Mouse (Mus musculus) liver, embryonic 13.5 days (tissue): Measurements from ENCODE around the gene Tmem231. TPM values are rescaled to one million over a fixed set of nuclear protein-coding genes. Genes with fewer than 3 reads are reported as not detected.

Source experiments
- ATAC-seq: fragments of 200-750 bp; cut with Nextera tagmentation; 2 replicates; pipeline ENCODE4 v1.8.0; 2017; ENCODE audit warnings: low read depth, mild to moderate bottlenecking, moderate number of reproducible peaks, moderate library complexity
- DNase-seq: peaks from one replicate; pipeline ENCODE4 v3.0.0; 2022
- H3K27ac ChIP-seq: fragments of 300-500 bp; sonication (generic); 2 replicates; pipeline ENCODE4 v1.5.1; 2015; ENCODE audit warnings: moderate library complexity, mild to moderate bottlenecking, inconsistent platforms
- H3K27me3 ChIP-seq: fragments of 300-500 bp; sonication (generic); 2 replicates; pipeline ENCODE4 v1.6.1; 2015; ENCODE audit warnings: mild to moderate bottlenecking, inconsistent platforms
- H3K36me3 ChIP-seq: fragments of 300-500 bp; sonication (generic); 2 replicates; pipeline ENCODE4 v1.6.1; 2015; ENCODE audit warnings: mild to moderate bottlenecking, inconsistent platforms
- H3K4me1 ChIP-seq: fragments of 300-500 bp; sonication (generic); replicated peaks from 2 replicates; pipeline ENCODE4 v1.6.1; 2015; ENCODE audit warnings: inconsistent platforms
- H3K4me2 ChIP-seq: fragments of 300-500 bp; sonication (generic); 2 replicates; pipeline ENCODE4 v1.6.1; 2015; ENCODE audit warnings: inconsistent platforms, mild to moderate bottlenecking, moderate library complexity
- H3K4me3 ChIP-seq: fragments of 300-500 bp; sonication (generic); replicated peaks from 2 replicates; pipeline ENCODE4 v1.5.1; 2015; ENCODE audit warnings: mild to moderate bottlenecking, inconsistent platforms
- H3K9ac ChIP-seq: fragments of 300-500 bp; sonication (generic); 2 replicates; pipeline ENCODE4 v1.6.1; 2015; ENCODE audit warnings: mild to moderate bottlenecking, inconsistent platforms
- H3K9me3 ChIP-seq: fragments of 300-500 bp; sonication (generic); replicated peaks from 2 replicates; pipeline ENCODE4 v1.6.1; 2016; ENCODE audit warnings: inconsistent platforms
- WGBS: fragments of 180-500 bp; shearing (Covaris S2); methylation state at CpG from one replicate; pipeline ENCODE4 v1.1.7; 2015; ENCODE audit not compliant: insufficient replicate concordance; 5-methylcytosine and 5-hydroxymethylcytosine counted together
- polyA plus RNA-seq: library from polyadenylated mRNA; unstranded; fragments of >200 nt; fragmentation: Nextera tagmentation; extraction: Ambion mirVana; gene quantifications from 2 replicates; pipeline ENCODE4 v1.2.1, GENCODE M21; 2015

The Tmem231 gene
- polyA plus RNA-seq, 1 experiment from 2014 or later, result 2.1 TPM

DNA sequence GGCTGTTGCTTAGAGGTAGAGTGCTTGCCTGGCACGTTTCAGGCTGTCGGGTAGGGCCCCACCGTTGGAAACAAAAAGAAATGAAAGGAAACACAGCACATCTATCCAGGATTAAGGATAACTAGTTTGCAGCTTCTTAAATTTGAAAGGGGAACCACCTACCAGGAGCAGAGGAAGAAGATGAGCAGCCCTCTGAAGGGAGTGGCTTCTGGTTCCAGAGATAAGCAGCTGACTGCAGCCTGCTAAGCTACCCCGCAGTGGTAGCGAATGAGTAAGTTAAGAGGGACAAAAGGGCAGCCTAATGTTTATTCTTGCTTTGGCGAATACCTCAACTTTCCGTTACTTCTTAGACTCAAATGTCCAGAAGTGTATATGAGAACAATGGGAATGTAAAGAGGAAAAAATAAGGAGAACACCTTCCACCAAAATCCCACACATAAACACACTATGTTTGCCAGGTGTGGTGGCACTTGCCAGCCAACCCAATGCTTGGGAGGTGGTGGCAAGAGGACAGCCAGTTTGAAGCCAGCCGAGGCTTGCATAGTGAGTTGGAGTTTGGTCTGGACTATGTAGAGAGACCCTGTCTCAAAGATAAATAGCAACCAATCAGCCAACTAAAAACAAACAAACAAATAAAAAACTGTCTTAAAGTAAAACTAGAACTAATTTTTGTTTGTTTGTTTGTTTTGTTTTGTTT, 3.9 kb downstream of the Tmem231 start:
- peak; percentile 88 for ATAC-seq
- H3K4me3 ChIP-seq, result peak overlapping the region; percentile 30; the same call in 1 of the 2 replicates

DNA sequence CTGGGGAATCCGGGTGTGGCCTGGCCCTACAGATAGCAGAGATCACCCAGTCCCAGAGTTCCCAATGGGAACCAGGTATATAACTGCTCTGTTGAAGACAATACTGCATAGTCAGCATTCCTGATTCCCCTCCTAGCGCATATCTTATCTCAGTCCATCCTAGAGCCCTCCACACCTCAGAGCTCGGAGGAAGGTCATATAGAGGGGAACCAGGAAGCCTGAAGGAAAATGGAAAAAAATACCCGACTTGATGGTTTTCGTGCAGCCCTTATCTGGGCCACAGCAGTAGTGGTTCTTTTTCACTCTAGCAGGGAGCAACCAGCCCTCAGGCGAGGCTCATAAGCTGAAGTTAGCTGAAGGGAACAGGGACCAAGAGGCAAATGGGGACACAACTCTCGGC, 8.7 kb downstream of the Tmem231 start:
- Histone ChIP-seq H3K9ac (peak overlapping the region; percentile 27; the same call in 1 of the 2 replicates), H3K4me1 (peaks cover 41% of the 10 kb centered on the region), H3K27ac (peak overlapping the region; percentile 78), H3K27me3 (no peaks in the 10 kb centered on the region), H3K4me2 (peak overlapping the region; percentile 6; the same call in 1 of the 2 replicates), H3K4me3 (no peak overlapping the region), H3K9me3 (no peaks in the 10 kb centered on the region), H3K36me3 (no peaks in the 10 kb centered on the region)
- no peak for DNase-seq
- 26% methylated on average over 7 of the region's 7 CpGs for WGBS
- ATAC-seq, result peak; percentile 1; the same call in 1 of the 2 replicates

More for the DNA sequence above, 3.9 kb downstream of the Tmem231 start:
- Histone ChIP-seq H3K9me3 (no peaks in the 10 kb centered on the region), H3K4me1 (peaks cover 73% of the 10 kb centered on the region), H3K27ac (peak overlapping the region; percentile 96), H3K4me2 (peak overlapping the region; percentile 62), H3K9ac (peak overlapping the region; percentile 62), H3K27me3 (no peaks in the 10 kb centered on the region), H3K36me3 (no peaks in the 10 kb centered on the region)
- peak; percentile 70 for DNase-seq
- 15% methylated on average over 8 of the region's 8 CpGs for WGBS

DNA sequence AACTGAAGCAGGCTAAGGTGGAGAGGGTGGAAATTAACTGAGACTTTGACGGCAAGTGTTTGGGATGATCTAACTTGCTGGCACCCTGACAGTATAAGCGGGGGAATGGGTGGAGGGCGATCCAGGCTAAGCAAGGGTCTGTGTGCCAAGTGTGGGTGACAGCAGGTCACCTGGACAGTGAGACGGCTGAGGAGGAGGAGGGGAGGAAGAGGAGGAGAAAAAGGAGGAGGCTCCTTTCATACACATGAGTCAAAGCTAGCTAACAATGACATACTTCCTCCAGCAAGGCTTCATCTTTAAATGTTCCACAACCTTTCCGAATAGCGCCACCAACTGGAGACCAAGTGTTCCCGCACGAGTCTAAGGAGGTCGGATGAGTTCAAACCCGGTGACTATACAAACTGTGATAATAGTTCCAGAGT, 10.3 kb downstream of the Tmem231 start:
- ATAC-seq (peak; percentile 59), DNase-seq (peak; percentile 36)
- H3K4me3 ChIP-seq, result no peak overlapping the region
- H3K9ac ChIP-seq, result no peak overlapping the region
- peaks cover 28% of the 10 kb centered on the region for H3K4me1 ChIP-seq
- WGBS, result 27% methylated on average over 10 of the region's 10 CpGs
- H3K27me3 ChIP-seq, result no peaks in the 10 kb centered on the region
- no peaks in the 10 kb centered on the region for H3K9me3 ChIP-seq
- H3K27ac ChIP-seq, result no peak overlapping the region
- no peak overlapping the region for H3K4me2 ChIP-seq
- no peaks in the 10 kb centered on the region for H3K36me3 ChIP-seq

DNA sequence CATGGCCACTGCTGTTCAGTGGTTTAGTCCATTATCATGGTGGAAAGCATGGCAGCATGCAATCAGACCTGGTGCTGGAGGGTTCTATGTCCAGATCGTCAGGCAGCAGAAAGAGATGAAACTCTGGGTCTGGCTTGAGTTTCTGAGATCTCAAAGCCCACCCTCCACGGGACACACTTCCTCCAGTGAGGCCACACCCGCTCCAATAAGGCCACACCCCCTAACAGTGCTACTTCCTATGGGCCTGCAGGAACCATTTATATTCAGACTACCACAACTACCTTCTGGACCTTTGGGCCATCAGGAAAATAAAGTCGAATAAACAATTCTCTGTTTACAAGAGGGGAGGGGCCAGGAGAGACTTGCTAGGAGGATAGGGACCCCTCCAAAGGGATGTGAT, 12.7 kb downstream of the Tmem231 start:
- Histone ChIP-seq H3K36me3 (no peaks in the 10 kb centered on the region), H3K9me3 (no peaks in the 10 kb centered on the region), H3K27ac (no peak overlapping the region), H3K4me2 (no peak overlapping the region), H3K27me3 (no peaks in the 10 kb centered on the region), H3K9ac (no peak overlapping the region), H3K4me1 (peaks cover 20% of the 10 kb centered on the region), H3K4me3 (no peak overlapping the region)
- DNase-seq (no peak), ATAC-seq (no peak)
- 54% methylated on average over 4 of the region's 4 CpGs for WGBS

DNA sequence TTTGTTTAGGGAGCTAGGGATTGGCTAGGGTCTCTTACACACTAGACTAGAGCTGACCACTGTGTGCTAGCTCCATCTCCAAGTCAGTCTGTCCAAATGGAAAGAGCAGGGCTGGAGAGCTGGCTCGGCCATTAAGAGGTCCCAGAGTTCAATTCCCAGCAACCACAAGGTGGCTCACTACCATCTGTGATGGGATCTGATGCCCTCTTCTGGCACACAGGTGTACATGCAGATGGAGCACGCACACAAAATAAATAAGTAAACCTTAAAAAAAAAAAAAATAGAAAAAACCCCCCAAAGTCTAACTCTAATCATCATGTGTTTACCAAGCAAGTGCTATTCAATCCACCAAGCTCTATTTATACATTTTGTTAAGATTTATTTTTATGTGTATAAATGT, 14.0 kb downstream of the Tmem231 start:
- ATAC-seq (no peak), DNase-seq (no peak)
- Histone ChIP-seq H3K9me3 (no peaks in the 10 kb centered on the region), H3K4me2 (no peak overlapping the region), H3K9ac (no peak overlapping the region), H3K27ac (no peak overlapping the region), H3K4me3 (no peak overlapping the region), H3K4me1 (peaks cover 9% of the 10 kb centered on the region), H3K36me3 (no peaks in the 10 kb centered on the region), H3K27me3 (no peaks in the 10 kb centered on the region)
- WGBS, result 64% methylated on average over 2 of the region's 2 CpGs

DNA sequence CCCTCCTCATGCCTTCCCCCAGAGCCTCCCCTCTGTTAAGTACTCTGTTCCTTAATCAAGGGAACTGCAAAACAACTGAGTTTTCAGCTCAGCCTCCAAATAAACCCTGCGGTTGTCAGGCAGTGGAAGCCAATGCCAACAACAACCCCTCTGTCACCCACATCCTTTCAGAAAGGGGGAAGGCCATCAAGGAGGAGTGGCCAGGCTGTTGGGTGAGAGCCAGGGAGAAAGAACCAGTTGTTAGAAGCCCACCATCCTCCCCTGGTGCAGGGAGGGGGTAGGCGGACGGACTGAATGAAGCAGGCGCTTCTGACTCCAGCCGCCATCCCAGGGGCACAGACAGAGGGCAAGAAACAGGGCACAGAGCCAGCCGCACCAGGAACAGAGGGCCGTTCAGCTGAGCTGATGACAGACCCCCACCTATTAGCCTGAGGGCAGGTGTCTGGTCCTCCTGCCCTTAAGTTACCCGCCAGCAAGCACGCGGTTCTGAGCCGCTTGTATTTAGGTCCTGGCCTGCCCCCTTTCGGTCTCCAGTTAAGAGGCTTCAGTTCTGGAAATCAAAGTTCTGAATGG, 20.7 kb downstream of the Tmem231 start:
- no peaks in the 10 kb centered on the region for H3K36me3 ChIP-seq
- H3K4me3 ChIP-seq, result no peak overlapping the region
- no peaks in the 10 kb centered on the region for H3K9me3 ChIP-seq
- H3K9ac ChIP-seq, result no peak overlapping the region
- DNase-seq, result no peak
- no peaks in the 10 kb centered on the region for H3K4me1 ChIP-seq
- WGBS, result 59% methylated on average over 12 of the region's 12 CpGs
- H3K27ac ChIP-seq, result no peak overlapping the region
- peaks cover 54% of the 10 kb centered on the region for H3K27me3 ChIP-seq
- no peak overlapping the region for H3K4me2 ChIP-seq
- no peak for ATAC-seq

DNA sequence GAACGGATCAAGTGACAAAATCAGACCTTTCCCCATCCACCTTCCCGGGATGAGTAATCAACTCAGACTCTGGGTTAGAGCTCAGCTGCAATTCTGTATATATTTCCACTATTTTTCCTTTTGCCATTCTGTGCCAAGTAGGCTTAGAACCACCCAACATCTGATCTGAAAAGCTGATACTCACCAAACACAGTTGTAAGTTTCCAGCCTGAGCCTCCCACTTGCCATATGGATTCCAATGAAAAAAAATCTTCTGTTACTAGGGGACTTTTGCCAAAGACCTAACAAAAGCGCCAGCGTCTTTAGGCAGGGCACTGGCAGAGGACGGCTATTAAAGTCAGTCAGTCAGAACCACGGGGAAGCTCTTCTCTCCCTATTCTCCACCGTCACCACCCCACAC, 22.1 kb downstream of the Tmem231 start:
- WGBS, result 52% methylated on average over 7 of the region's 7 CpGs
- Histone ChIP-seq H3K4me1 (no peaks in the 10 kb centered on the region), H3K36me3 (no peaks in the 10 kb centered on the region), H3K9ac (no peak overlapping the region), H3K27me3 (peaks cover 54% of the 10 kb centered on the region), H3K27ac (no peak overlapping the region), H3K4me3 (no peak overlapping the region), H3K9me3 (no peaks in the 10 kb centered on the region), H3K4me2 (no peak overlapping the region)
- ATAC-seq (no peak), DNase-seq (no peak)

DNA sequence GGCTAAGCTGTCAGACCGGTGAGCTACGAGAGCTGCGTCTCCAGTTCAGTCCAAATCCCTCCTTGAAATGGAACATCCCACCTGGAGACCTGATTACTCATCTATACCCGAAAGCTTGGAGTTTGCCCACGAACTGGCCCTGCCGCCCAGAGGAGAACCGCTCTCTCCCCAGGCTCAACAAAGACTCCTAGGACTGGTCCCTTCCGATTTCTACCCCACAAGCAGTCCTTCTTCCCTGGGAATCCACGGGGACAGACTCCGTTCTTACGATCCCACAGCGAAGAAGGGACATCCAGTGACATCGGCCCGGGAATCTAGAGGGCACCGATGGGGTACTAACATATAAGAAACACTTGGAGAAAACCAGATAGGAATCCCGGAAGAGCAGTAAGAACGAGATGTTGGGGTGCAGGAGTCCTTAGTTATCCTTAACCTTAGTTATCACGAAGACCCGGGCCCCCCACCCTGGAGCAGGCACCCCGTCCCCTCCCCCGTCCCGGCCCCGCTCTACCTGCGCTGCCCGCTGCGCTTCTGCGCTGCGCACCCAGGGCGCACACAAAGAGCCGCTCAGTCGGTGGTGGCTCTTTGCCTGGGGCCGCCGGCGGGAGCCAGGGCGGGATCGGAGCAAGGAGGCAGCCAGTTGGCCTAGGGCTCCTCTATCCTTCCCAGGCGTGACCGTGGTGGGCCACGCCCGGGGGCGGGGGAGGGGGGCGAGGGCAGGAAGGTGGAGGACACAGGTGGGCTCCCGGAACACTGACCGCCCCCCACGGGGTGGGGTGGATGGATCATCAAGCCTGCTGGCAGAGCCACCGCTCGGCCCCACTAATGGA, 23.8 kb downstream of the Tmem231 start, which contains the start of gene Chst5:
Gene Chst5, minus strand, starts transcription at position 827 of the 830 bp plus-strand sequence.
- no peaks in the 10 kb centered on the region for H3K9me3 ChIP-seq
- 14% methylated on average over 47 of the region's 47 CpGs for whole genome bisulfite sequencing
- ATAC-seq, result no peak
- H3K4me2 ChIP-seq, result peak within 1 kb of the TSS; percentile 23
- no peaks in the 10 kb centered on the region for H3K36me3 ChIP-seq
- no peak for DNase-seq
- no peaks in the 10 kb centered on the region for H3K4me1 ChIP-seq
- H3K9ac ChIP-seq, result no peak within 1 kb of the TSS
- peaks cover 57% of the 10 kb centered on the region for H3K27me3 ChIP-seq
- peak within 1 kb of the TSS; percentile 1; the same call in 1 of the 2 replicates for H3K4me3 ChIP-seq
- H3K27ac ChIP-seq, result no peak within 1 kb of the TSS

DNA sequence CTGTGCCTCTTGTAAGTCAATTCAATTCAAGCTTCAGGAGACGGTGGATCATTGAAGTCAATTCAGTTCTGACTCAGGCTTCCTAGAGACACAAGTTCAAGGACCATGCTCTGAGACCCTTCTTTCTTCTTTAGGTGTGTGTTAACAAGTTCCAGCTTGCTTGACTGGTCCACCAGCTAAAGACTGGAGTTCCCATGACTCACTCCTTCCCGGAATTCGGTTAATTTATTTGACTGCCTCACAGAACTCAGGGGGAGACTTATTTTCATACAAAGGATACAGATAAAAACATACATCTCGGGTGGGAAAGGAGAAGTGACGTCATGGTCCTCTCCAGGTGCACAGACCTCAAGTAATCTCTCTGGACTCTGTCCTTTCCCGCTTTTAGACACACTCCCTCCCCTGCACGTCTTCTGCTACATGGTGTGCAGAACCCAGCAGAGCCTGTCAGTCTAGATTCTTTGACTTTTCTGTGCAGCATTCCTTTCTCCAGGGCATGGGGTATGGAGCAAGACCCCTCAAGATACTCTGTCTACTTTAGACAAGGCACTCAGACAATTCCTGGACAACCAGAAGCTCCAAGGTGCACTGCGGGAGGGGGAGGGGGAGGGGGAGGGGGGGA, 28.1 kb downstream of the Tmem231 start:
- H3K27ac ChIP-seq, result no peak overlapping the region
- WGBS, result 42% methylated on average over 7 of the region's 8 CpGs
- H3K4me3 ChIP-seq, result no peak overlapping the region
- H3K9ac ChIP-seq, result no peak overlapping the region
- H3K9me3 ChIP-seq, result no peaks in the 10 kb centered on the region
- no peaks in the 10 kb centered on the region for H3K4me1 ChIP-seq
- DNase-seq, result no peak
- H3K4me2 ChIP-seq, result no peak overlapping the region
- H3K27me3 ChIP-seq, result peaks cover 36% of the 10 kb centered on the region
- no peaks in the 10 kb centered on the region for H3K36me3 ChIP-seq
- no peak for ATAC-seq

DNA sequence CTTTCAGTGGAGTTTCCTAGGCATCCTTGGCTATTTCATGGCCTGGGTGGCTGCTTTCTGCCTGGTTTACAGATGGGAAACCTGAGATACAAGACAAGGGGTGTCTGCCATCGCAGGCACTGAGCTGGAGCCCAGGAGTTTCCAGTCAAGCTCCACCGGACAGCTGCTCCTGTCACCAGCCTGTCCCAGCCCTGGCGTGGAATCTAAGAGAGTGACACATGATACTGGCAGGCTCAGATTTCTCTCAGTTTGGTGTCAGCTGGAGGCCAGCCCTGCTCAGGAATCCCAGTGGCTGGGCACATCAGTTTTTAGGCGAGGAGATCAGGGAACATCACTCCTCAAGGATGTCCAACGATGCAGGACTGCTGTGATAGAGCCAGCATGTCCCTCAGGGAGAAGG, 31.6 kb downstream of the Tmem231 start:
- no peaks in the 10 kb centered on the region for H3K9me3 ChIP-seq
- no peak overlapping the region for H3K27ac ChIP-seq
- H3K9ac ChIP-seq, result no peak overlapping the region
- WGBS, result 35% methylated on average over 5 of the region's 5 CpGs
- H3K27me3 ChIP-seq, result peaks cover 16% of the 10 kb centered on the region; the same call in 1 of the 2 replicates
- H3K4me2 ChIP-seq, result no peak overlapping the region
- no peak for ATAC-seq
- no peaks in the 10 kb centered on the region for H3K36me3 ChIP-seq
- no peaks in the 10 kb centered on the region for H3K4me1 ChIP-seq
- H3K4me3 ChIP-seq, result no peak overlapping the region
- DNase-seq, result no peak

DNA sequence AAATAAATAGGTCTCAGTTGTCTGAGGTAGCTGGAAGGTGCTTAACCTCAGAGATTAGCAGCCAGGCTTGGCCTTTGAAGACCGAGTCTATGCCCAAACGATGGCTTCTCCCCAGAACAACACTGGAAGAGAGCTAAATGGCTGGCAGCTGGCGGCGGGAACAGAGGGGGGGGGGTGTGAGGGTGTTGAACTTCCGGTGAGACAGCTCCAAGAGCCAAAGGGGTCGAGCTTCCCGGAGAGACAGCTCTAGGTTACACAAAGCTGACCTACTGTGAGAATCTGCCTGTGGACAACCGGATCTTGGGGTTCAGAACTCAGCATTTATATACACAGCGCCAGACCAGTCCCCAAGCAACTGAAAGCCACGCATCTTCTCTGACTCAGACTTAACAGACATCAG, 35.1 kb downstream of the Tmem231 start:
- Histone ChIP-seq H3K27me3 (peaks cover 10% of the 10 kb centered on the region; the same call in 1 of the 2 replicates), H3K9me3 (no peaks in the 10 kb centered on the region), H3K27ac (no peak overlapping the region), H3K4me1 (no peaks in the 10 kb centered on the region), H3K4me2 (no peak overlapping the region), H3K9ac (no peak overlapping the region), H3K4me3 (no peak overlapping the region), H3K36me3 (no peaks in the 10 kb centered on the region)
- DNase-seq (no peak), ATAC-seq (no peak)
- 37% methylated on average over 10 of the region's 10 CpGs for WGBS
